Mouse (Mus musculus) gastrocnemius, postnatal 25 days (tissue): ENCODE data around the gene Zfyve1. TPM values are rescaled to one million over a fixed set of nuclear protein-coding genes. Genes with fewer than 3 reads are reported as not detected.

Experiments used
- DNase-seq: peaks from one replicate; pipeline ENCODE4 v3.0.0; 2022
- total RNA-seq, 2 experiments: library from RNA; stranded (reverse); gene quantifications; 1 replicate in 1 of 2; 2 replicates in 1 of 2; pipeline ENCODE4 v1.2.3; 2021

Gene Zfyve1
- total RNA-seq, 2 experiments from 2014 or later: 12.8 to 20.3 TPM

- no peak for DNase-seq
Measured at GRCm38 (mm10) chr12:83523056-83523455, 74.0 kb downstream of the Zfyve1 start.

GRCm38 (mm10) chr12:83521083-83521482 is 75.9 kb downstream of the Zfyve1 start:
- DNase-seq: no peak

GRCm38 (mm10) chr12:83520311-83520890 is 76.6 kb downstream of the Zfyve1 start, which contains the start of gene Dcaf4:
Gene Dcaf4 (plus strand): TSS chr12:83520466.
- peak; percentile 96 for DNase-seq

- DNase-seq: no peak
Measured at GRCm38 (mm10) chr12:83517580-83517979, 79.4 kb downstream of the Zfyve1 start.

GRCm38 (mm10) chr12:83514216-83514615 is 82.8 kb downstream of the Zfyve1 start:
- no peak for DNase-seq

GRCm38 (mm10) chr12:83513185-83513584 is 83.8 kb downstream of the Zfyve1 start:
- DNase-seq: no peak

GRCm38 (mm10) chr12:83512783-83513182 is 84.2 kb downstream of the Zfyve1 start:
- no peak for DNase-seq

GRCm38 (mm10) chr12:83510586-83510985 is 86.4 kb downstream of the Zfyve1 start:
- DNase-seq: no peak

- no peak for DNase-seq
Measured at GRCm38 (mm10) chr12:83506543-83506942, 90.5 kb downstream of the Zfyve1 start.

- DNase-seq: no peak
Measured at GRCm38 (mm10) chr12:83502190-83502589, 94.8 kb downstream of the Zfyve1 start.

- DNase-seq: no peak
Measured at GRCm38 (mm10) chr12:83499256-83499655, 97.8 kb downstream of the Zfyve1 start.

GRCm38 (mm10) chr12:83497959-83498358 is 99.1 kb downstream of the Zfyve1 start:
- DNase-seq: no peak

- DNase-seq: no peak
Measured at GRCm38 (mm10) chr12:83496736-83497135, 100.3 kb downstream of the Zfyve1 start.

Other genes starting within 250 kb of the Zfyve1 start
- 10 to 100 TPM; 17.9 to 22.5 TPM for gene Dpf3, start 109.5 kb downstream of the Zfyve1 start, total RNA-seq
- gene Dcaf4, start 76.8 kb downstream of the Zfyve1 start, total RNA-seq: 10 to 100 TPM; 16.5 to 22.3 TPM
- gene Rbm25, start 34.0 kb upstream of the Zfyve1 start, total RNA-seq: 10 to 100 TPM; 40.2 to 48.9 TPM
- 10 to 100 TPM; 21.9 to 22.9 TPM for gene Psen1, start 90.9 kb upstream of the Zfyve1 start, total RNA-seq
- 1 to 10 TPM; 1.7 to 2.1 TPM for gene Papln, start 166.4 kb upstream of the Zfyve1 start, total RNA-seq